Mouse (Mus musculus): ENCODE measurements at regions not wholly inside any gene's neighbourhood (a gene's known extent, or its start where the extent isn't known, plus 50 kb on each side); places are given as distances from the start of the nearest gene placed in this dataset.

DNA sequence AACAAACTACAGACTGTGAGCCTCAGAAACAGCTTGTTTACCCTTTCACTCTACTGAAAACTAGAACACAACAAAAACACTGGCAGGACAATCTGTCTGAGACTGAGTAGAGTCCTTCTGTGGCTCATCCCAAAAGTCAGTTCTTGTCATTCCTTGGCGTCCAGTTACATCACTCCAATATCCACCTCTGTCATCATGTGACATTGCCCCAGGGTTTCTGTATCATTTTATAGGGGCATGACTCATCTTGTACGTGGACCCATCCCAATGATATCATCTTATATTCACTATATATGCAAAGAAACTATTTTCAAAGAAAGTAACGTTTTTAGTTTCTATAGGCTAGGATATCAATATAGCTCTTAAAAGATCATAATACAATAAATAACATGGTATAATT, 152.3 kb downstream of the Dkk2 start:
- no peak for DNase-seq

DNA sequence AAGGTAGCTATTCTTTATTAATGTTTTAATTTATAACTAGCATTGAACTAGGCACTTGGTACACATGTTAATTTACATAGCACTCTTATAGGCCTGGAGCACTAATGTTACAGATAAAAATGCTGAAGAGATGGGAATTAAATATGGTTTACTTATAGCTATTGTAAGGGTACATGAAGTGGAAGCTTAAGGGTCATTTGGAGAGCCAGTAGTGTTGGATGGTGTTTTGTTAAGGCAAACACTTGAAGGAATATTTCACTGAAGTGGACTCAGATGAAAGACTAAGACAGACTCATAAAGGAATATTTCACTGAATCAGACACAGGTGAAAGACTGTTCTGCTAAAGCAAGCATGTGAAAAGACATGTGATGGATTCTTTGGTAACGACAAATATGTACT, 172.7 kb downstream of the Dkk2 start:
- DNase-seq: no peak

DNA sequence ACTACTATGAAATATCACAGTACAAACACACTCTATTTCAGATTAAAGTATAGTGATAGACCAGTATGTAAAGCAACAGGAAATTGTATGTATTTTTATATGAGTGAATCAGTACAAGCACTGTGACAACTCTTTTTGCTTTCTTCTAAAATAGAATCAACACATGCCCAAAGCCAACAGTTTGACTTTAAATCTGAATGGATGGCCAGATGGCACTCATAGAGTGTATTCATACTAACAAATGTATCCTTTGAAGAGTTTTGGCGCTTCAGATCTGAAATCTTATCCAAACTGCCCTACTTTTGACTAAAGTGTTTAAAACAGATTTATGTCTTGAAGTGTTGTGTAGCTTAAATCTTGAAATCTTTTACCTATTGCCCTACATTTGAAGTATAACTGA, 184.5 kb downstream of the Dkk2 start:
- DNase-seq: no peak

DNA sequence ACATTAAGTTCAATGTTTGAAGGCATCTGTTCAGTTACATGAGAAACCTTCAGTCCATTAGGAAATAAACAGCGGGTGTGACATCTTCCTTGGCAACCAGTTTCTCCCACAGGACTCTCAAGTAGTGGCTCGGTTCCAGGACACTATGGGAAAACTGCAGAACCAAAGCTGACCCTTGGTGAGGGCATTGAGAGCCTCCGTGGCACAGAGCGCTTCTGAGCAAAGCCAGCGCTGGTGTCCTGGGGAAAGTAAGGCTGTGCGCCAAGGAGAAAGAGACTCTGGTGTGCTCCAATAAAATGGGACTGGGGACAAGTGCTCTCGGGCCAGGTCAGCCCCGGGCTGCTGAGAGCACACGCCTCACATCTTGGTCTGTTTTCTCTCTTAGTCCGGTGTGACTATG, 189.7 kb downstream of the Dkk2 start:
- DNase-seq: no peak

- no peak for DNase-seq
These were observed 192.7 kb downstream of the Dkk2 start for GRCm38 (mm10) chr3:132277771-132278170.

GRCm38 (mm10) chr3:132287714-132288113, 202.6 kb downstream of the Dkk2 start:
- no peak for DNase-seq

DNA sequence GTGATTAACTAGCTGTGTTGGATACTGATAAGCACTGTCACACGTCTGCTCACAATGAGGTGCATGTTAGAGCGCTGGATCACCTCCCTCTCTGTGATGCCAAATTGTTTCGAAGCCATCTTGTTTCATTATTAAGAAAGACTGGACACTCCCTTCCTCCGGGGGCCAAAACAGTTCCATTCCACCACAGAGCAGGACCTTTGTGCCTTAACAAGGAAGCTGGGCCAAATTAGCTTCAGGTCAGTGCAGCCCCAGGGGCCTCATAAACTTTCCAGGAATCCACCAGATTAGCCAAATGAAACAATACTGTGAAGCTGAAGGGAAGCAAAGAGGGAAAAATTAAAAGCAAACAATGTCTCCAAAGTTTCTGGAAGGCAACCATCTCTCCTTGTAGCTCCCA, 241.9 kb downstream of the Dkk2 start:
- no peak for DNase-seq

GRCm38 (mm10) chr3:132343625-132344024, 258.5 kb downstream of the Dkk2 start:
- DNase-seq: no peak

GRCm38 (mm10) chr3:132345856-132346255, 260.8 kb downstream of the Dkk2 start:
- DNase-seq: no peak

GRCm38 (mm10) chr3:132349602-132350001, 264.5 kb downstream of the Dkk2 start:
- no peak for DNase-seq

GRCm38 (mm10) chr3:132353204-132353603, 268.1 kb downstream of the Dkk2 start:
- no peak for DNase-seq

- DNase-seq: no peak
These were observed 270.0 kb upstream of the Gimd1 start for GRCm38 (mm10) chr3:132359596-132359995.

DNA sequence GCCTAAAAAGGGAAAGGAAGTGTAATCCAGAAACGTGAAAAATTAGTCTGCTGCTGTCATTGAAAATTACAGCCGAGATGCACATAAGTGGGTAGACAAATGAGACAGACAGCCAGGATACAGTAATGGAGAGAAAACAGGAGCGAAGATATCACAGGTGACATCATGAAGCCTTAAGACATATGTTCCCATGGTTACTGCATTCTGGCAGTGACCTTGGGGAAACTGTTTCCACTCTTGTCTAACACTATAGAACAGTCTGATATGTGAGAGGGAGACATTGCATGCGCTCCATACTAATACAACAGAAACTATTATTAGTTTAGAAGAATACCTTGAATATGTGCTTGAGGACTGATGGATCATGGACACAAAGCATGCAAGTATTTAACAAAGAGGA, 254.0 kb upstream of the Gimd1 start:
- no peak for DNase-seq

- DNase-seq: no peak
These were observed 211.9 kb upstream of the Gimd1 start for GRCm38 (mm10) chr3:132417742-132418141.

GRCm38 (mm10) chr3:132425819-132426671, 203.6 kb upstream of the Gimd1 start:
- DNase-seq: no peak

GRCm38 (mm10) chr3:132427244-132427643, 202.4 kb upstream of the Gimd1 start:
- DNase-seq: no peak

DNA sequence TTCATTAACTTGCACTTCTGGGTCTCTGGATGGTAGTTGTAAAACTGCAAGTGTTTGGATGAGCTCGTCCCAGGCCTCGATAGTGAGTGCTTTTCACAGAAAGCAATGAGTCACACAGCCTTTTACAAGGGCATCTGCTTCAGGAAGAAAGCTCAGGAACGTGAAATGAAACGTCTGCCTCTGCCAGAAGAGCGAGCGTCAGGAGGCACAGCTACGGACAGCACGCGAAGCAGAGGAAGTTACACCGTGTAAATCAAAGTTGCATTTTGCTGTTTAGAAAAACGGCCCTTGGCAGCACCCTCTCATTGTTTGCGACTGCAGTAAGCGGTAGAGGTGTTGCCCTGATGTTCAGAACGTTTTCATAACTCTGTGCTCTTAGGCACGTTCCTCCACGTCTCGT, 201.5 kb upstream of the Gimd1 start:
- no peak for DNase-seq

GRCm38 (mm10) chr3:132431805-132432204, 197.8 kb upstream of the Gimd1 start:
- no peak for DNase-seq

DNA sequence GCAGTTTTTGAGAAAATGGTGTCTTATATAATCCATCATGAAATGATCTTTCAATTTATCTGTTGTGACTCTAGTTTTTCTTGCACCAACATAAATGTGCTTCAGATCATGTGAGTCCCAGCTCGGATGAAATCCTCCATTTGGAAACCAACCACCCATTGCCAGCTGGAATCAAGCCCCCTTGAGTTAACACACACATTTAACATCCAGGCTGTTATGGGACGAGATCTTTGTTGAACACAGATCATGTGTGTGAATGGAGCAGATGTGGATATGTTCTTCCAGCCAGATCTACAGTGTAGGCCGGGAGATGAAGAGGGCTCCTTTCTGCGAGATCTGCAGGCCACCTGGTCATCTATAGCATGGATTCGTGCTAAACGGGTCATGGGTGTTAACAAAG, 188.4 kb upstream of the Gimd1 start:
- no peak for DNase-seq

DNA sequence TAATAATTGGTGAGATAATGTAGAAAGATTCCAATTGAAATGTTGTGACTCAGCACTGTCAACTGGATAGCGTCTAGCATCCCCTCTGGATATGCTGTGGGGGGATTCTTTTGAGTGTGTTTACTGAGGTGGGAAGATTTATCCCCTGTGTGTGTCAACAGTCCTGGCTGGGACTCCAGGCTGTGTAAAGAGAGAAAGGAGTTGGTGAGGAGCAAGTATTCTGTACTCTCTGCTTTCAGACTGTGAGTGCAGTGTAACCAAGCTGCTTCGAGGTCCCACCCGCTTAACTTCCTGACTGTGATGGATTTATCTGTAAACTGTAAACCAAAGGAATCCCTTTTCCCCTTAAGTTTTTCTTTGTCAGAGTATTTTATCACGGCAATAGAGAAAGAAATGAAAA, 175.7 kb upstream of the Gimd1 start:
- no peak for DNase-seq

DNA sequence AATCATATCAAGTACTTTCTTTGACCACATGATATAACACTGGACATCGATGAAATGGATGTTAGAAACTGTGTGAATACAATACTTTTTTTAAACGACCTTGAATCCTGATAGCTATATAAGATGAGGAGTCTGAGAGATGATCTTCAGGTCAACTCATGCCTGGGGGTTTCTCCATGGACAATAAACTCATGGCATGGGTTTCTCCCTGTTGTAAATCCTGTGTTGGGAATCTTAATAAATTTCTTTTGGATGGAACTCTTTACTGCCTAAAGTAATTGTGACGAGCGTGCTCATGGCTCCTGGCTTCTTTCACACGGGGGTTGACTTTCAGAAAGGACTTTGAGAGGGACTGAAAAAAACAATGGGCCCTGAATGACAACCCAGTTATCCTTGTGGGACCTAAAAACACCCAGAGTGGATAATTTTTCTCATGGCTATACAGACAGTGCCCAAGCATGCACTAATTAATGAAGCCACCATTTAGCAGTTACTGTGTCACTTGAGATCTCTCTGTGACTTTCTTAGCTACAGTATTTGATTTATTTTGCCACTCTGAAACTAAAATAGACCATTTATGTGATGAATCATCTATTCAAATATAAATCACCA, 167.2 kb upstream of the Gimd1 start:
- DNase-seq: no peak

- DNase-seq: no peak
These were observed 158.6 kb upstream of the Gimd1 start for GRCm38 (mm10) chr3:132471070-132471469.

DNA sequence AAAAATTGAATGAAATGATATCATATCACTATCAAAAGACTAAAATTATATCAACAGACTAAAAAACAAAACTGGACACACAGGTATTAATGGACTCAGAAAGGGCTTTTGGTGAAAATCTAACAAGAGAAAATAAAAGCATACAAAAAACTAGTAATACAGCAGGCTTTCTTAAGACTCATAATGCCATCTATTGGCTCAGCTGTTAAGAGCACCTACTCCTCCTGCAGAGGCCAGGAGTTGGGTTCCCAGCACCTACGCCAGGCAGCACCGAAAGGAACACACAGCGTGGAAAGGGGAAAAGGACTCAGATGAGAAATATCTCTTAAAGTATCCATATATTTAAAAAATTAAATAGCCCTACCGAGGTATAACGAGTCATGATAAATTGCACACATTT, 151.9 kb upstream of the Gimd1 start:
- DNase-seq: no peak

DNA sequence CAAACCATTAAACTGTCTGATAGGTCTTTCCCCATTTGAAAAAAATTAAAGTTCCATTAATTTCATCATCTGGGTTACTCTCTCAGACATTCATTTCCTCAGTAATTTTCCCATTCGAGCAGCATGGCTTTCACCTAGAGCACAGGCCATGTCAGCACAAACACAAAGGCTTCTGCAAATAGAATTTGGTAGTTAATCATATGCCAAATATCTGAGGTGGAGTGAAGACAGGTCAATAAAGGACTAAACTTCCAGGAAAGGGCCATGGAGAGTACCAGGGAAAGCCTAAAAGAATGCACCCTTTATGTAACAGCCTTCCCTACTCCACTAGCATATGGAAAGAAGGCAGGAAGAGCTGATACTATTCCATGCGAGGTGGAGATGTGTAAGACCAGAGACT, 150.3 kb upstream of the Gimd1 start:
- DNase-seq: no peak

DNA sequence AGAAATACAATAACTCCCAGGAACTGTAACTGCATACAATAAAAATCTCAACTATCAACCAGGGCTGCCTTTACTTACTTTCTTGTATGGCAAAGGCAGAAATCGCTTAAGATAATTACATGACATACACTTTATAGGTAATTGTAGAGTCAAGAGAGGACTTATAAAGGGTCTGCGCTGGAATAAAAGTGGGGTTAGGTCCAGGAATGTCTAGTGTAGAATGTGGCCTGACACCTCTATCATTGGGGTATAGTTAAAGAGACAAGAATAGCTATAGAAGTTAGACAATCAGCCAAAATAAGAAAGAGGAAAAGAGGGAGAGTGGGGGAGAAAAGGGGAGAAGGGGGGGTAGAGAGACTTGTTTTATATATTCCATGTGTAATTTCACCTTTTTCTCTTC, 144.8 kb upstream of the Gimd1 start:
- DNase-seq: no peak

Data from right cerebral cortex, postnatal 25 days (tissue).